Mouse (Mus musculus): ENCODE data around the gene Mslnl. TPM values are rescaled to one million over a fixed set of nuclear protein-coding genes. Genes with fewer than 3 reads are reported as not detected.
A peak's percentile ranks its signal among the peaks of the same experiment; 100 is the strongest.

The Mslnl gene
- total RNA-seq, 2 experiments from 2014 or later, result 0.45 to 0.47 TPM

DNA sequence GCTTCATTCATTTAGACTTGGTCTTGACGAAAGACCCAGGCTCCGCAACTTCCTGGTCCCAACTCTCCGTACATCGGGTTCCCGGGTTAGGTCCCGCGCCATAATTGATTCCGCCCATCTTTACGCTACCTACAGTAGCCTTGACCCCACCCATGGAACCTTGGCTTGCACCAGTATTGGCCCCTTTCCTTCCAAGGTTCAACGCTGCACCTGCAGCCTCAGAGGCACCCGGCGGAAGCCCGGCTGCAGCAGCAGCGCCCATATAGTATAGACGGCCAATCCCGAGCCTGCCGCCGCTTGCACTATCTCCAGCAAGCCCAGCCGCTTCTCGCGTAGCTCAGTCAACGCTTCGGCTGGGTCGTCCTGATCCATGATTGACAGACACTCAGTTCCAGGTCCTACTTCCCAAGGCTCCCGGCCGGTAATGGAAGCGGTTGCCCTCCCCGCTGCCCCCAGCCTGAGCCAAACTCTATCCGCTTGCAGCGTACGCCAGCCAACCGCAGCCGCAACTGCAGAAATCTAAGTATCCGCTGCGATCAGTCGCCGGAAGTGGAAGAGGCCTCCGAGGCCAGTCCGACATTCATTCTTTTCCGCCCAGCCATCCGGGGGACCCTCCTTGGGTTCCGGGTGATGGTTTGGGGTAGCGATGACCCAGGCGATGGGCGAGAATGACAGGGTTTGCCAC, 56.1 kb downstream of the Mslnl start:
- no peak for TF ChIP-seq CTCF (IDR thresholded peaks at IDR 0.05)
- peak; percentile 82 to 88 for DNase-seq (ENCODE audit: extremely low spot score in 1 of 2, low spot score in 2 of 2)
- intact Hi-C loops (cut with DNase I), result no loop called here
- peak overlapping the region; percentile 89 for H3K27ac ChIP-seq
- peak overlapping the region; percentile 89 for H3K4me3 ChIP-seq

- no peak for TF ChIP-seq CTCF (IDR thresholded peaks at IDR 0.05)
- Histone ChIP-seq H3K27ac (peak within 1 kb of the TSS; percentile 89), H3K4me3 (peak within 1 kb of the TSS; percentile 89)
- intact Hi-C loops (cut with DNase I), result no loop called here
- peak; percentile 58 to 74 for DNase-seq (ENCODE audit: extremely low spot score in 1 of 2, low spot score in 2 of 2)
Observed at GRCm38 (mm10) chr17:25792615-25793014, 56.8 kb downstream of the Mslnl start, which contains the start of gene Fam173a. TSS of gene Fam173a (minus strand) at chr17:25792901.

- intact Hi-C loops (cut with DNase I), result no loop called here
- no peak for DNase-seq (ENCODE audit: extremely low spot score in 1 of 2, low spot score in 2 of 2)
- 0 out of 2 replicates have a peak overlapping the region, but pooled peaks have one; percentile 78 for H3K27ac ChIP-seq
- H3K4me3 ChIP-seq, result no peak overlapping the region
- no peak for TF ChIP-seq CTCF (IDR thresholded peaks at IDR 0.05)
Observed at GRCm38 (mm10) chr17:25794197-25794596, 58.4 kb downstream of the Mslnl start.

DNA sequence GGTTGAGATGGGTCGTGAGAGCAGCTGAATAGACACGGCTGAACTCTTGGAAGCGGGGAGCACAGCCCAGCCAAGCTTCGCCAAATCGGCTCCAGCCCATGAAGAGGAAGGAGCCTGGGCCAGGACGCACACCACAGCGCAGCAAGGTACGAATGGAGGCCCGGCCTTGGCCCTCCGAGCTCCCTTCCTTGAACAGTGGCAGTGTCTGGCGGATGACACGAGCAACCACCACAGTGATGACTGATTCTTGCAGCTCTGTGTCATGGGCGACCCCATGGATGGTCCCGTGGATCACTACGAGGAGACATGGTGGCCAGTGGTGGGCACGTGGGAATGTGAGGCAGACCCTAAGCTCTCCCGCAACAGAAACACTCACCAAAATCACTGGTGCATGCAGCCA, 59.2 kb downstream of the Mslnl start:
- Histone ChIP-seq H3K4me3 (peak overlapping the region; percentile 18), H3K27ac (peak overlapping the region; percentile 78)
- no peak for DNase-seq (ENCODE audit: extremely low spot score in 1 of 2, low spot score in 2 of 2)
- intact Hi-C loops (cut with DNase I), result no loop called here
- no peak for TF ChIP-seq CTCF (IDR thresholded peaks at IDR 0.05)

DNA sequence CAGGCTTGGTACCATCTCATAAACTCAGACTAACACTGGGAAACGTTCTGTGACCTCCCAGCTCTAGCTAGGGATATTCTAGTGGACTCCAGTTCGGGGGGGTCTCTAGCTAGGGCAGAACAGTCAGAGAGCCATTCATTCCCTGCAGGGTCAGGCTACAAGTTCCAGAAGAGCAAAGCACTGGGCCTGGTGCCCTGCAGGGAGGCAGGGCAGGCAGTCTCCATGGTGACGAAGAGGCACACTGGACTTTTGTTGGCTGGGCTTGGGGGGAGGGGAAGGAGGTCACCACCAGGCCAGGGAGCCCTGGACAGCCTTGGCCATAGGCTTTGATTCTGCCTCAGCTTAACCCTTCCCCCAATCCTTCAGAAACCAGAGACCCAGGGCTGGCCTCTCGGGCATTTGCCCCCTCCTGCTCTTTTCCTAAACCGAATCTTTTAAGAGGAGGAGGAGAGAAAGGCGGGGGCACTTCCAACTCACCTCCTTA, 59.8 kb downstream of the Mslnl start, which contains the start of gene AC134908.4:
Gene AC134908.4, minus strand, starts transcription at position 51 of the 484 bp plus-strand sequence.
- no peak for TF ChIP-seq CTCF (IDR thresholded peaks at IDR 0.05)
- DNase-seq (ENCODE audit: extremely low spot score in 1 of 2, low spot score in 2 of 2), result peak in 1 of 2 experiments; percentile 70
- peak within 1 kb of the TSS; percentile 53 for H3K4me3 ChIP-seq
- peak within 1 kb of the TSS; percentile 78 for H3K27ac ChIP-seq
- intact Hi-C loops (cut with DNase I), result no loop called here

- H3K4me3 ChIP-seq, result peak overlapping the region; percentile 53
- no peak for DNase-seq (ENCODE audit: extremely low spot score in 1 of 2, low spot score in 2 of 2)
- intact Hi-C loops (cut with DNase I), result no loop called here
- no peak for TF ChIP-seq CTCF (IDR thresholded peaks at IDR 0.05)
- peak overlapping the region; percentile 76 for H3K27ac ChIP-seq
Observed at GRCm38 (mm10) chr17:25796211-25796771, 60.4 kb downstream of the Mslnl start.

- intact Hi-C loops (cut with DNase I), result loop anchor here (1.0 kb wide), 1 partner anchor 24 kb away; the partner anchor contains the start of gene Narfl
- Histone ChIP-seq H3K4me3 (peak within 1 kb of the TSS; percentile 53), H3K27ac (peak within 1 kb of the TSS; percentile 76)
- no peak for TF ChIP-seq CTCF (IDR thresholded peaks at IDR 0.05)
- peak; percentile 76 to 81 for DNase-seq (ENCODE audit: extremely low spot score in 1 of 2, low spot score in 2 of 2)
Observed at GRCm38 (mm10) chr17:25796951-25797369, 61.1 kb downstream of the Mslnl start, which contains the start of gene Metrn. TSS of gene Metrn (minus strand) at chr17:25797136.

Small RNA genes within 50 kb of the gene (microRNA-seq; reads per million reads assigned to microRNA genes)
- 0 reads per million in 2 experiments for gene Gm25083
- 1.9 to 3.7 reads per million in 2 experiments for gene Mir6966

Other genes with a start within 250 kb of the Mslnl start
- gene Sstr5, start 238.8 kb upstream of the Mslnl start, total RNA-seq (2021), result under 1 TPM; 0.18 to 0.21 TPM
- gene Sox8, start 165.4 kb upstream of the Mslnl start, total RNA-seq (2021), result 10 to 100 TPM; 55.3 to 66.9 TPM
- 10 to 100 TPM; 22.0 to 25.4 TPM for gene Lmf1, start 157.0 kb upstream of the Mslnl start, total RNA-seq (2021)
- 100 to 1,000 TPM; 146 to 168 TPM for gene Gng13, start 18.9 kb upstream of the Mslnl start, total RNA-seq (2021)
- gene Chtf18, start 8.6 kb upstream of the Mslnl start, total RNA-seq (2021), result 1 to 10 TPM; 1.3 to 1.4 TPM
- 10 to 100 TPM; 55.6 to 57.4 TPM for gene Rpusd1, start 8.4 kb upstream of the Mslnl start, total RNA-seq (2021)
- 1 to 10 TPM; 3.1 to 3.9 TPM for gene Msln, start 18.3 kb downstream of the Mslnl start, total RNA-seq (2021)
- gene Narfl, start 37.7 kb downstream of the Mslnl start, total RNA-seq (2021), result 10 to 100 TPM; 32.4 to 33.2 TPM
- gene Haghl, start 49.6 kb downstream of the Mslnl start, total RNA-seq (2021), result 100 to 1,000 TPM; 112 to 123 TPM
- not detected for gene Ccdc78, start 50.5 kb downstream of the Mslnl start, total RNA-seq (2021)
- gene Fam173a, start 56.9 kb downstream of the Mslnl start, total RNA-seq (2021), result 10 to 100 TPM; 84.9 to 85.1 TPM
- gene AC134908.4, start 59.6 kb downstream of the Mslnl start, total RNA-seq (2021), result 1 to 10 TPM in 1 of 2 experiments, not detected in 1; 1.4 TPM
- gene Metrn, start 61.1 kb downstream of the Mslnl start, total RNA-seq (2021), result 10 to 100 TPM; 72.3 to 88.2 TPM
- gene Fbxl16, start 73.0 kb downstream of the Mslnl start, total RNA-seq (2021), result 100 to 1,000 TPM; 644 to 656 TPM
- gene Wdr24, start 87.6 kb downstream of the Mslnl start, total RNA-seq (2021), result 10 to 100 TPM; 26.8 to 30.9 TPM
- gene Jmjd8, start 92.8 kb downstream of the Mslnl start, total RNA-seq (2021), result 10 to 100 TPM; 55.1 to 55.6 TPM
- gene Stub1, start 97.4 kb downstream of the Mslnl start, total RNA-seq (2021), result 100 to 1,000 TPM; 162 to 171 TPM
- gene Rhbdl1, start 101.3 kb downstream of the Mslnl start, total RNA-seq (2021), result 10 to 100 TPM; 36.3 to 39.6 TPM
- 10 to 100 TPM; 23.0 to 25.1 TPM for gene Gm20683, start 105.7 kb downstream of the Mslnl start, total RNA-seq (2021)
- 100 to 1,000 TPM; 103 to 105 TPM for gene Rhot2, start 108.8 kb downstream of the Mslnl start, total RNA-seq (2021)
- gene Wdr90, start 125.5 kb downstream of the Mslnl start, total RNA-seq (2021), result 10 to 100 TPM; 34.9 to 36.8 TPM
- gene Mcrip2, start 132.7 kb downstream of the Mslnl start, total RNA-seq (2021), result 10 to 100 TPM; 17.8 to 25.7 TPM
- gene Mettl26, start 139.0 kb downstream of the Mslnl start, total RNA-seq (2021), result 10 to 100 TPM; 37.8 to 38.1 TPM
- gene Wfikkn1, start 144.8 kb downstream of the Mslnl start, total RNA-seq (2021), result 1 to 10 TPM; 1.7 TPM
- 10 to 100 TPM; 46.4 to 47.2 TPM for gene Rab40c, start 183.7 kb downstream of the Mslnl start, total RNA-seq (2021)
- 100 to 1,000 TPM in 1 of 2 experiments, 10 to 100 TPM in 1; 96.5 to 118 TPM for gene Pigq, start 208.9 kb downstream of the Mslnl start, total RNA-seq (2021)
- gene Nhlrc4, start 208.9 kb downstream of the Mslnl start, total RNA-seq (2021), result under 1 TPM; 0.20 to 0.87 TPM
- gene A930017K11Rik, start 216.5 kb downstream of the Mslnl start, total RNA-seq (2021), result under 1 TPM; 0.26 to 0.27 TPM
- gene Capn15, start 249.8 kb downstream of the Mslnl start, total RNA-seq (2021), result 10 to 100 TPM; 53.9 to 59.3 TPM